Comparison of ENCODE assay signal across 18 mouse cellular contexts in the genomic region with DNA sequence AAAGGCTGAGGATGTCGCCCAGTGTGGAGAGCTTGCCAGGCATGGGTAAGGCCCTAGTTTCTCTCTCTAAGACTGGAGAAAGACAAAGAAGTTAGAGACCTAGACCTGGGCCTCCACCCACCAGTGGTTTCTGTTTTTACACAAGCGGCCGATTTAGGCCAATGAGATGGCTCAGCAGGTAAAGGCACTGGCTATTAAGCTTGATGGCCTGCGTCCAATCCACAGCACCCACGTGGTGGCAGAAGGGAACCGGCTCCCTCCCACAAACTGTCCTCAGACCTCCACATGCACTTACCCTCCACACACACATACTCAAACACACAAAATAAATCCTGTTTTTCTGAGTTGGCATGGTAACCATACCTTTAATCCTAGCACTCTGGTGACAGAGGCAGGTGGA.
"Had no signal": no experiment of that assay in that cellular context is flagged by ENCODE, and none has a peak within 500 bp of the region (broad histone marks: within the 10 kb centered on the region; RNA-seq: fewer than 3 reads in every experiment).

No protein-coding gene starts in this region.

- DNase-seq: gastrocnemius, postnatal 10 days; gastrocnemius, postnatal 25 days; heart, adult 18-20 months; heart, postnatal 10 days; heart, postnatal 4 days; kidney, adult 2 months; kidney, adult 9 months; kidney, postnatal 14 days; kidney, postnatal 36 days; layer of hippocampus, adult 9-11 months; layer of hippocampus, postnatal 36 days; left cerebral cortex, postnatal 4 days; lung, adult 18-20 months had no signal

- ATAC-seq: hindbrain, embryonic 16.5 days; inflammation-experienced regulatory T-cells, adult 6 months; intestine, embryonic 15.5 days; intestine, postnatal 0 days; liver, embryonic 12.5 days had no signal
